Mouse (Mus musculus): ENCODE measurements at regions not wholly inside any gene's neighbourhood (a gene's known extent, or its start where the extent isn't known, plus 50 kb on each side); places are given as distances from the start of the nearest gene placed in this dataset.

DNA sequence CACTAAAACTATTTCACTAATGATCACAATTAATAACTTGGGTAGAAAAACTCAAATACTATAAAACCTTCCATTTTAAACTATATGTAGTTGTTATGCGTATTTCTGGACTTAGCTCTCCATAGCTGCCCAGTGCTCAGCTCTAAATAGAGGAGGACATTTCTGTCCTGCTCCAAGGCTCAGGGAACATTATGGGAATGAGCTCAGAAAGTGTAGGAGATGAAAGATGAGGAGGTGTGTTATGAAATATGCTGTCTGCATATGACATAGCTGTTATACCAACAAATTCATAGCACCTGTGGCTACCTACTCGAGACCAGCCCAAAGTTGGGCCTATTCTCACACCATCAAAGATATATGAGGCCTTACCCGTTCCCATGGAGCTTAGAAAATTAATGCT, 106.3 kb downstream of the Aldh8a1 start:
- H3K4me3 ChIP-seq = no peak overlapping the region
- H3K4me1 ChIP-seq = peaks cover 8% of the 10 kb centered on the region; the same call in 1 of the 2 replicates
- 0 out of 2 replicates have a peak, but pooled peaks cover 5% of the 10 kb centered on the region for H3K9me3 ChIP-seq
- ATAC-seq (ENCODE audit: low FRiP score, low read depth) = no peak
- H3K36me3 ChIP-seq = no peaks in the 10 kb centered on the region
- no peak overlapping the region for H3K27ac ChIP-seq
- H3K4me2 ChIP-seq (replicated peaks) = no peak overlapping the region
- no peaks in the 10 kb centered on the region for H3K27me3 ChIP-seq
- 88% methylated on average over 3 of the region's 3 CpGs for WGBS
- no peak overlapping the region for H3K9ac ChIP-seq

DNA sequence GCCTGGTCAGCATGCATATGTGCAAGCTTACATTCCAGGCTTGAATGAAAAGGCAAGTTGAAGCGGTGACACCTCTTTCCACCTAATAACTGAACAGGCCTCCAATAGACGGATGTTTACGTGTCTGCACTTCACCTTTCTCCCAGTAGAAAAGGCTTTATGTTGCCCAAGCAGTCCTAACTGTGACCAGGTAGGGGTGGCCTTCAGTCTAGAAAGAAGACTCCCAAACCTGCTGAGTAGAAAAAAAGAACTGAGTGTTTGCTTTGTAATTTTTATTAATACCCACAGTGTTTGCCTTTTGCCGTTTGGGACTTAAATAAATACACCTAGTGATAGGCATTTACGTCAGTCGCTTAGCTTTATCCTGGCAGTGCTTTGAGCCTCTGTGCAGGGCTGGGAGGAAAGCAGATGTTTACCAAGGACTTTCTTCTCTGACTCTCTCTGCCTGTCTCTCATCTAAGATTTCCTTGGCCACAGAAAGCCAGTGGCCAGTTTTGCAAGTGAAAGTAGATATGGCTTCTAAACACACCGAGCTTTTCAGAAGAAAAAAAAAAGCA, 104.5 kb upstream of the 1700020N01Rik start:
- no peaks in the 10 kb centered on the region for H3K27me3 ChIP-seq
- 68% methylated on average over 7 of the region's 7 CpGs for WGBS
- H3K4me2 ChIP-seq (replicated peaks) = no peak overlapping the region
- H3K36me3 ChIP-seq = no peaks in the 10 kb centered on the region
- no peaks in the 10 kb centered on the region for H3K9me3 ChIP-seq
- no peak overlapping the region for H3K9ac ChIP-seq
- ATAC-seq (ENCODE audit: low FRiP score, low read depth) = no peak
- H3K4me1 ChIP-seq = peaks cover 10% of the 10 kb centered on the region; the same call in 1 of the 2 replicates
- H3K27ac ChIP-seq = no peak overlapping the region
- no peak overlapping the region for H3K4me3 ChIP-seq

DNA sequence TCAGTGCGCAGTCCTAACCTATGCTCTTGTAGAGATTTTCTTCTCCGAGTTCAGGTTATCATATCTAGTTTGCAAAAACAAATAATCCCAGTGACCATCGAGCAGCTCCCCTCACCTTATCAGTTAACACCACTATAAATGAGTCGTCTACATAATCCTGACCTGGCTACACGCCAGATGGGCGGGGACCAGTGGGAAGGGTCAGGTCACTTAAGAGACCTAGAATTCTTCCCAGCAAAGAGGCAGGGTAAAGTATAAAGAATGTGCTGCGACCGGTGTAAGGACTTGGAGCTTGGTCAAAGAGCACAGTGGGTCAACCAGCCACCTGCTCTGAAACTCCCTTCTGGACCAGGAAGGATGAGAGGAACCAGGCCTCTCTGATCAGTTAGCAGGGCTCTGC, 102.0 kb upstream of the 1700020N01Rik start:
- Histone ChIP-seq H3K9ac (no peak overlapping the region), H3K36me3 (no peaks in the 10 kb centered on the region), H3K27ac (no peak overlapping the region), H3K4me1 (peaks cover 6% of the 10 kb centered on the region; the same call in 1 of the 2 replicates), H3K27me3 (no peaks in the 10 kb centered on the region), H3K4me3 (no peak overlapping the region), H3K9me3 (no peaks in the 10 kb centered on the region), H3K4me2 (replicated peaks) (no peak overlapping the region)
- no peak for ATAC-seq (ENCODE audit: low FRiP score, low read depth)
- WGBS = 80% methylated on average over 8 of the region's 8 CpGs

DNA sequence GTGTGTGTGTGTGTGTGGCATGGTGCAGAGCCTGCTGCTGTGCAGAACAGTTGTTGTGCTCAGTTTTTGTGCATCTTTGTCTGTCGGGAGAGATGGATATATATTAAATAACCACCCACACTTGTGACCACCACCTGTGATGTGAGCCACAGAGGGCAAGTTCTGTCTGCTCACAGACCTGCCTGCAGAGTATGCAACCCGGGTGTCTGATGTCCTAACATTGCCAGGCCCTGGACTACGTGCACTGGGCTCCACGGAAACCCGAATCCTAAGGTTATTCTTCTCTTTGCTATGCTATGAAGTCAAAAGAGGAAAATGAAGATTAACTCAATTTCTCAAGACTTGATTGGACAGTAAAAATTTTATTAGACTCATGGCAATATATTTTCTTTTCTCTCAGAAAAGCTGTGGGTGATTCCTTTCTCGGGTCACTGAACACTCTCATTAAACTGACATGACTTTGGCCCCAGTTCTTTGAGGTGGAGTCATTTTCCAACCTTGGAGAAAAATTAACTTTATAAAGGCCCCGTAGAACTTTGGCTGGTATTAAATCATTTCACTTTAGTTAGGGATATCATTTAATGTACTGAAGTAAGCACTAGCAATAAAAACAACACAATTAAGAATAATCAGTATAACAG, 100.6 kb upstream of the 1700020N01Rik start:
- no peaks in the 10 kb centered on the region for H3K27me3 ChIP-seq
- 46% methylated on average over 7 of the region's 7 CpGs for WGBS
- H3K9ac ChIP-seq = no peak overlapping the region
- ATAC-seq (ENCODE audit: low FRiP score, low read depth) = no peak
- no peak overlapping the region for H3K4me3 ChIP-seq
- no peaks in the 10 kb centered on the region for H3K36me3 ChIP-seq
- H3K4me2 ChIP-seq (replicated peaks) = no peak overlapping the region
- 0 out of 2 replicates have a peak, but pooled peaks cover 2% of the 10 kb centered on the region for H3K4me1 ChIP-seq
- H3K27ac ChIP-seq = no peak overlapping the region
- no peaks in the 10 kb centered on the region for H3K9me3 ChIP-seq

DNA sequence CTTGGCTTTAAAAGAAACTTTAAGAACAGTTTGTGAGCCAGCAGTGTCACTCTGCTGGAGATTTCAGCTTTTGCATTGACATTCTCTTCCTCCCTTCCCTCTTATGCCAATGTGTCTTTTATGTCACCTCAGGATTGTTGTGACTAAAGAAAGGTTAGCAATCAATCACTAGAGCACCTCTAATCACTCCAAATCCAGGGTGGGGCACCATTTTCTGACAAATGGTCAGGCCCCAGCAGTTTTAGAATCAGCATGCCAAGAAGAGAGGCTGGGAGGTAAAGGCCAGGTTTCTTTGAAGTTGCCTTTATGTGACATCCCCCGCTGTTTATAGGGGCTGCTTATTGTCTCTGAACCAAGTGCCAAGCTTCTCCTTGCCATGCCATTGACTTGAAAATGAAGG, 98.4 kb upstream of the 1700020N01Rik start:
- 21% methylated on average over 1 of the region's 1 CpGs for WGBS
- no peaks in the 10 kb centered on the region for H3K27me3 ChIP-seq
- H3K4me2 ChIP-seq (replicated peaks) = no peak overlapping the region
- no peak for ATAC-seq (ENCODE audit: low FRiP score, low read depth)
- H3K36me3 ChIP-seq = no peaks in the 10 kb centered on the region
- 0 out of 2 replicates have a peak, but pooled peaks cover 2% of the 10 kb centered on the region for H3K4me1 ChIP-seq
- no peaks in the 10 kb centered on the region for H3K9me3 ChIP-seq
- H3K4me3 ChIP-seq = no peak overlapping the region
- H3K9ac ChIP-seq = no peak overlapping the region
- no peak overlapping the region for H3K27ac ChIP-seq

DNA sequence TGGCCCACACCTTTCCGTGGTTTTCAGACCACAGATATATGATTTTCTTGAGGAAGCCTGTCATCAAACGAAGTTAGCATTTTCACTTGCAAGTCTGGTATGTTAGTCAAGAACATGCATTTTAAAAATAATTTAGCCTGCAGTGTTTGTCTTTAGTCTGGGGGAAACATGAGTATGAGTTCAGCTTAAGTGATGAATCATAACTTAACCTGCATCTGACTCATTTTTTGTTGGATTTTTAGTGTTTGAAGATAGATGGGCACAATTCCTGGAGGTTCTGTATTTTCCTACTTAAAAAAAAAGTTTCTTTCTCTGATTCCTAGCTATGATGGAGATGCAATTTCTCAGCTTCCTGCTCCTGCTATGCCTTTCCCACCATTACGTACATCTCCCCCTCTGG, 95.8 kb upstream of the 1700020N01Rik start:
- Histone ChIP-seq H3K27me3 (no peaks in the 10 kb centered on the region), H3K27ac (no peak overlapping the region), H3K4me2 (replicated peaks) (no peak overlapping the region), H3K4me3 (no peak overlapping the region), H3K9ac (no peak overlapping the region), H3K4me1 (0 out of 2 replicates have a peak, but pooled peaks cover 2% of the 10 kb centered on the region), H3K36me3 (no peaks in the 10 kb centered on the region), H3K9me3 (no peaks in the 10 kb centered on the region)
- no peak for ATAC-seq (ENCODE audit: low FRiP score, low read depth)
- 80% methylated on average over 3 of the region's 3 CpGs for WGBS

DNA sequence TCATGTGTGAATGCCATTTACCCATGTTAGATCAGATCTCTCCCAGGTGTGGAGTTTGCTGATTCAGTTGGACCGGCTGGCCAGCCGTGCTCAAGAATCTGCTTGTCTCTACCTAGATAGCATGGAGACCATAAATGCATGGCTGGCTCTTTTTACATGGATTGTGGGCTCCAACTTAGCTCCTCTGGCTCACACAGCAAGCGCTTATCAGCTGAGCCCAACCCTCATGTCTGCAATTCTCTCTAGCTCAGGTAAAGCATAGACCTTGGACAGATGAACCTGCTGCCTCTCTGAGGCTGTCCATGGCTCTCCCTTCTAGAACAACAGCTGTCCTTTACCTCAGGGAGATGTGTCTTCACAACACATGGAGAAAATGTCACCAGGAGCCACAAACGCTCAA, 94.8 kb upstream of the 1700020N01Rik start:
- Histone ChIP-seq H3K4me2 (replicated peaks) (no peak overlapping the region), H3K36me3 (no peaks in the 10 kb centered on the region), H3K4me1 (0 out of 2 replicates have a peak, but pooled peaks cover under 1% of the 10 kb centered on the region), H3K4me3 (no peak overlapping the region), H3K9ac (no peak overlapping the region), H3K9me3 (no peaks in the 10 kb centered on the region), H3K27ac (no peak overlapping the region), H3K27me3 (no peaks in the 10 kb centered on the region)
- WGBS = 88% methylated on average over 4 of the region's 4 CpGs
- no peak for ATAC-seq (ENCODE audit: low FRiP score, low read depth)

DNA sequence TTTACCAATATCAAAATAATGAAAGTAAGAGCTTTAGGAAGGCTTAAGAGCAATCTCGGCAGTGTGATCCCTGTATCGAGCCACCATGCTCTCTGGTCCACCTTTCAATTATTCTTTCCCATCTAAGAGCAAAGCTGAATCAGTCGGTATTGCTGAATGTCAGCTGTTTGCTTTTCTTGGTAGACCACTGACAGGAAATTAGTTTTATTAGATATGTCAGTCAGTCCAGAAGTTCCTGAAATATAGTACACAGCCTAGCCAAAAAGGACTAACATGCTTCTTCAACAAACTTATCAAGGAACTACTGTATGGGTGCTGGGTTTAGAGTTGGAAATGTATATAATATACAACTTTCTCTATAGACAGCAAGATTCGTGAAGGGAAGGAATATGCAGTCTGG, 91.3 kb upstream of the 1700020N01Rik start:
- no peak overlapping the region for H3K4me3 ChIP-seq
- 86% methylated on average over 4 of the region's 4 CpGs for WGBS

DNA sequence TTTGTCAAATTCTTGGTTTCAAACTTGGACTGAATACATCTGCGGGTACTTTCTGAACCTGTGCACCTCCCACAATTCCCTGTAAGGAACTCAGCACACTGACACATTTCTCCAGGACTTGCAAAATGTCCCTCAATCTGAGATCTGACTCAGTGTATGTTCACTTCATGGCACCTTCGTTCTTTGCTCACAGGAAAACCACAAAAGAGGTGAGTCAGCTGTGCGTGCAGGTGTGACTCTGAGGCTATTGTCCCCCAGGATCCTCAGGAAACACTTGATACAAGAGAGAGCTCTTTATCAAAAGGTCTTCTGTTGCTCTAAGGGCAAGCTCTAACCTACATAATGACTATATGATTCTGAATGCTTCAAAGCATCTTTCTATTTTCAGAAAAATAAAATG, 88.5 kb upstream of the 1700020N01Rik start:
- no peak overlapping the region for H3K9ac ChIP-seq
- 81% methylated on average over 3 of the region's 3 CpGs for WGBS
- H3K4me3 ChIP-seq = no peak overlapping the region
- 0 out of 2 replicates have a peak, but pooled peaks cover 5% of the 10 kb centered on the region for H3K4me1 ChIP-seq
- no peaks in the 10 kb centered on the region for H3K9me3 ChIP-seq
- no peaks in the 10 kb centered on the region for H3K36me3 ChIP-seq
- no peaks in the 10 kb centered on the region for H3K27me3 ChIP-seq
- ATAC-seq (ENCODE audit: low FRiP score, low read depth) = no peak
- H3K4me2 ChIP-seq (replicated peaks) = no peak overlapping the region
- H3K27ac ChIP-seq = no peak overlapping the region

More for the DNA sequence above, 91.3 kb upstream of the 1700020N01Rik start:
- Histone ChIP-seq H3K4me1 (0 out of 2 replicates have a peak, but pooled peaks cover 5% of the 10 kb centered on the region), H3K4me2 (replicated peaks) (no peak overlapping the region), H3K27me3 (no peaks in the 10 kb centered on the region), H3K9ac (no peak overlapping the region), H3K27ac (no peak overlapping the region), H3K36me3 (no peaks in the 10 kb centered on the region), H3K9me3 (no peaks in the 10 kb centered on the region)
- no peak for ATAC-seq (ENCODE audit: low FRiP score, low read depth)

DNA sequence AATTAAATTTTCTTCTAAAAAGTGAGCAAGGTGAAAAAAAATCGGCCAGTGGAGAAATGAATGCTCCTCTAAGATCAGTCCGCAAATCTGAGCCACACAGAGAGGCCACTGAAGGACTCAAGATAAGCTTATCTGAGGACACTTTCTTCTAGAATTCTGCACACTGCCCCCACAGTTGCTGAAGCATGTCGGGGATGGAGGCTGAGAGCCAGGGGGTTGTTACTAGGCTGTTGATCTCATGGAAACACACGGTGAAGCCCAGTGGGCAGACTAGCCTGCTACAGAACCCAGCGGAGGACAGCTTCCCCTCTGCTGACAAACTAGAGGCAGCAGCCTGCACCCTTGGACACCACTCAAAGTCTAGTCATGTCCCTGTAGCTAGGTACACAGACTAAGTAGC, 81.6 kb upstream of the 1700020N01Rik start:
- H3K27ac ChIP-seq = no peak overlapping the region
- 65% methylated on average over 5 of the region's 5 CpGs for WGBS
- H3K4me1 ChIP-seq = no peaks in the 10 kb centered on the region
- no peak for ATAC-seq (ENCODE audit: low FRiP score, low read depth)
- no peaks in the 10 kb centered on the region for H3K36me3 ChIP-seq
- no peaks in the 10 kb centered on the region for H3K27me3 ChIP-seq
- no peaks in the 10 kb centered on the region for H3K9me3 ChIP-seq
- no peak overlapping the region for H3K4me3 ChIP-seq
- H3K9ac ChIP-seq = no peak overlapping the region
- H3K4me2 ChIP-seq (replicated peaks) = no peak overlapping the region

DNA sequence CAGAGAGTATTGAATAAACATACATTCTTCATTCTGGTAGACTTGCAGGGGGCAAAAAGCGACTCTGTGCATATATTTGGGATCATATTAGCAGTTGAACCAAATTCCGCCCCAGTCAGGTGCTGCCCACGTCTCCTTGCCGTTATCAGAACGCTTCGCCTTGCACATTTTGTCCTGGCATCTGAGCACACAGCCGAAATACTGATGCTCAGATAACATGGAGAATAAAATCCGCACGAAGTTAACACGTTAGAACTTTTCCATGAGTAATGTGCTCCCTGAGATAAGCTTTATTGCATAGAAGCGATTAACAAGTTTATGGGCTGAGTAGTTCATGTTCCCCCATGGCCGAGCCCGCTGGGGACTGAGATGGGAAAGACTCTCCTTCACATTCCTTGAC, 80.5 kb upstream of the 1700020N01Rik start:
- 85% methylated on average over 13 of the region's 13 CpGs for WGBS
- no peaks in the 10 kb centered on the region for H3K9me3 ChIP-seq
- no peaks in the 10 kb centered on the region for H3K27me3 ChIP-seq
- H3K4me2 ChIP-seq (replicated peaks) = no peak overlapping the region
- ATAC-seq (ENCODE audit: low FRiP score, low read depth) = no peak
- H3K27ac ChIP-seq = no peak overlapping the region
- no peaks in the 10 kb centered on the region for H3K36me3 ChIP-seq
- H3K4me3 ChIP-seq = no peak overlapping the region
- no peak overlapping the region for H3K9ac ChIP-seq
- no peaks in the 10 kb centered on the region for H3K4me1 ChIP-seq

DNA sequence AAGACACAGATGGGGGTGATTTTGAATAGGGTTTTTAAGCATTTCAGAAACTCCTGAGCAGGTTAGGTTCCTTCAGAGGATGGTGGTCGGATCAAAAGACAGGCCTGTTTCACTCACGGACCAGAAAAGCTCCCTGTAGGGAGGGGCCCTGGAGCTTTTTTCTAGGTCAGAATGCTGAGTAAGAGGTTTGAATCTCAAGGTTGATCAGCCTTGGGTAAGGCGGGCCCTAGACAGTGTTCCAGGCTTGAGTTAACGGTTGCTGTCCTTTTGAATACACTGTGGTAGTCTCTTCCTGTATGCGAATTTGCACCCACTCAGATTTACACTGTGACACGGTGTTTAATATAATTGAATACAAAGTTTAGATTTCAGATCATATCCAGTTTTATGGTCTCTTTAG, 75.2 kb upstream of the 1700020N01Rik start:
- Histone ChIP-seq H3K36me3 (no peaks in the 10 kb centered on the region), H3K4me3 (no peak overlapping the region), H3K27ac (no peak overlapping the region), H3K4me2 (replicated peaks) (no peak overlapping the region), H3K9ac (no peak overlapping the region), H3K27me3 (no peaks in the 10 kb centered on the region), H3K9me3 (no peaks in the 10 kb centered on the region), H3K4me1 (no peaks in the 10 kb centered on the region)
- 82% methylated on average over 6 of the region's 6 CpGs for WGBS
- ATAC-seq (ENCODE audit: low FRiP score, low read depth) = no peak

DNA sequence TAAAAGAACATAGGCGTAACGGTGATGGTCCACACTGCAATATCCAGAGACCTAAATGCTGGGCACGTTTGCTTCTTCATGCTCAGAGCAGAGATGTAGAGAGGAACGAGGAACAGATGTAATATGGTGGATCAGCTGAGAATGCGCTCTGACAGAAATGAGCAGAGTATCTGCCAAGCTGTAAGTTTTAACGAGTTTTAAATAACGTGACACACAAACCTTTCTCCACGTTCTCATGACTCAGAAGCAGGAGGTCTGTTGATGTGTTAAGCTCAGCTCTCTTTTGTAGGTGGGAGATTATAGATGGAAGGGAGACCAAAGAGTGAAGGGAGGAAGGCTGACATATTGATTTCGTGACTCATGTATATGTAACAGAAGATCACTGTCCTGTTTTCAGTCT, 72.1 kb upstream of the 1700020N01Rik start:
- 64% methylated on average over 9 of the region's 9 CpGs for WGBS
- Histone ChIP-seq H3K9me3 (no peaks in the 10 kb centered on the region), H3K4me1 (no peaks in the 10 kb centered on the region), H3K27ac (no peak overlapping the region), H3K27me3 (no peaks in the 10 kb centered on the region), H3K4me2 (replicated peaks) (no peak overlapping the region), H3K36me3 (no peaks in the 10 kb centered on the region), H3K9ac (no peak overlapping the region), H3K4me3 (no peak overlapping the region)
- ATAC-seq (ENCODE audit: low FRiP score, low read depth) = no peak

Data from limb, embryonic 13.5 days (tissue).